ENCODE assay signal across 8 mouse cellular contexts in the genomic region with DNA sequence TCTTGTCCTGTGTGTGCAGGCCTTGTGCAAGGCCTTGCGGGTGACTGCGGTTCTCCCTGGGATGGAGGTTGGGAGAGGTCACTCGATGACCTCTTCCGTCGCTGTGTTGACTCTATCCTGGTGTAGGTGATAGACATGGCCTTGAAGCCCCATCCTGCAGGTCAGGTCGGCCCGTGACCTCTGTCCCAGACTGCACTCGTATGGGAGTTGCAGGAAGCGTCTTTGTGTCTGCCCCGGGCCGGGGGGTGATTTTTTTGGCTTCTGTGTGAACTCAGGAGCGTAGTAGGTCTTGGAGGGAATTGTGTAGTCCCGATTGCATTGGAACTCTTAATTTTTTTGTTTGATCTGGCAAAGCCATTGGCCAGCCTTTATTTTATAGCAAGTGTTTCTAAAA. TPM values are rescaled to one million over a fixed set of nuclear protein-coding genes. Genes with fewer than 3 reads are reported as not detected.
DNase-seq lines count a peak whose midpoint lies in the region; ATAC-seq and TF ChIP-seq lines count a peak whose summit lies in the region.

No protein-coding gene starts in this region.

- TF ChIP-seq POLR2A in liver, adult 2 months (IDR thresholded peaks at IDR 0.05; ENCODE audit: extremely low read depth, insufficient read depth, low read length): no peak
- no peak for TF ChIP-seq POLR2A in myocyte (IDR thresholded peaks at IDR 0.05; ENCODE audit: insufficient read length, low read depth)

- ATAC-seq in embryonic facial prominence, embryonic 11.5 days (replicated peaks; ENCODE audit: insufficient number of reproducible peaks, low FRiP score, low TSS enrichment, low read depth): no peak; the same call in 1 of the 2 replicates
- no peak for ATAC-seq in intestine, embryonic 14.5 days (replicated peaks; ENCODE audit: low FRiP score, low TSS enrichment, low read depth)

- H3K4me3 ChIP-seq in liver, adult 2 months (ENCODE audit: insufficient read depth, low read depth, low read length): peak overlapping the region; percentile 62
- peak overlapping the region; percentile 76 for H3K4me3 ChIP-seq in embryonic facial prominence, embryonic 11.5 days (ENCODE audit: low read depth, low read length)
- H3K4me3 ChIP-seq in intestine, embryonic 14.5 days (ENCODE audit: low read depth, low read length): peak overlapping the region; percentile 95
- peak overlapping the region; percentile 97 for H3K4me3 ChIP-seq in myocyte

- H3K4me1 ChIP-seq in liver, adult 2 months (ENCODE audit: control insufficient read depth, insufficient read depth, low read length): peaks cover 36% of the 10 kb centered on the region
- H3K4me1 ChIP-seq in embryonic facial prominence, embryonic 11.5 days (ENCODE audit: control insufficient read depth, insufficient read depth, low read length): no peaks in the 10 kb centered on the region; the same call in 1 of the 2 replicates
- peaks cover 30% of the 10 kb centered on the region for H3K4me1 ChIP-seq in intestine, embryonic 14.5 days (replicated peaks; ENCODE audit: control insufficient read depth, insufficient read depth, low read length)

- TF ChIP-seq CTCF in liver, adult 2 months (IDR thresholded peaks at IDR 0.05; ENCODE audit: low read depth, low read length): no peak

- peak; percentile 91 for DNase-seq in liver, adult 2 months (ENCODE audit: extremely low read depth, low read depth, low spot score)
- no peak for DNase-seq in liver
- no peak for DNase-seq in embryonic facial prominence, embryonic 11.5 days (ENCODE audit: low spot score)
- no peak for DNase-seq in intestine, embryonic 14.5 days (ENCODE audit: low spot score)
- no peak for DNase-seq in embryo, embryonic 11 days
- DNase-seq in adrenal gland, adult 2 months: no peak
- no peak for DNase-seq in spleen, postnatal 4 days (ENCODE audit: low spot score in 2 of 2)

- under 1% methylated on average over 13 of the region's 13 CpGs for WGBS in liver, adult 2 months
- 8% methylated on average over 13 of the region's 13 CpGs for WGBS in embryonic facial prominence, embryonic 11.5 days
- WGBS in intestine, embryonic 14.5 days: 6% methylated on average over 13 of the region's 13 CpGs

- H3ac ChIP-seq in myocyte (ENCODE audit: control insufficient read depth, insufficient read length): peak overlapping the region; percentile 31

- peak overlapping the region; percentile 65 for H3K4me2 ChIP-seq in embryonic facial prominence, embryonic 11.5 days (ENCODE audit: low read depth, low read length)
- peak overlapping the region; percentile 89 for H3K4me2 ChIP-seq in intestine, embryonic 14.5 days (ENCODE audit: low read length)
- H3K4me2 ChIP-seq in myocyte (ENCODE audit: low read depth): peak overlapping the region; percentile 91

- no peaks in the 10 kb centered on the region for H3K27me3 ChIP-seq in liver, adult 2 months (ENCODE audit: control insufficient read depth, insufficient read depth, low read length)
- H3K27me3 ChIP-seq in embryonic facial prominence, embryonic 11.5 days (ENCODE audit: control insufficient read depth, insufficient read depth, low read length): no peaks in the 10 kb centered on the region
- H3K27me3 ChIP-seq in intestine, embryonic 14.5 days (replicated peaks; ENCODE audit: control insufficient read depth, insufficient read depth, low read length): no peaks in the 10 kb centered on the region
- no peaks in the 10 kb centered on the region for H3K27me3 ChIP-seq in myocyte (ENCODE audit: control insufficient read depth, insufficient read depth, insufficient read length)

- H3K27ac ChIP-seq in liver, adult 2 months (replicated peaks; ENCODE audit: insufficient read depth, low read depth, low read length): peak overlapping the region; percentile 90
- H3K27ac ChIP-seq in embryonic facial prominence, embryonic 11.5 days (replicated peaks; ENCODE audit: low read depth, low read length): 0 out of 2 replicates have a peak overlapping the region, but pooled peaks have one; percentile 14
- H3K27ac ChIP-seq in intestine, embryonic 14.5 days (ENCODE audit: low read depth): peak overlapping the region; percentile 69; the same call in 1 of the 2 replicates

- peaks cover 24% of the 10 kb centered on the region for H3K79me2 ChIP-seq in liver, adult 2 months (ENCODE audit: control insufficient read depth, insufficient read depth, low read length)
- H3K79me2 ChIP-seq in myocyte (ENCODE audit: control insufficient read depth, insufficient read depth): peaks cover 55% of the 10 kb centered on the region

- no peaks in the 10 kb centered on the region for H3K36me3 ChIP-seq in liver, adult 2 months (ENCODE audit: control insufficient read depth, insufficient read depth, low read length)
- no peaks in the 10 kb centered on the region for H3K36me3 ChIP-seq in embryonic facial prominence, embryonic 11.5 days (replicated peaks; ENCODE audit: control insufficient read depth, insufficient read depth, low read depth, low read length)
- H3K36me3 ChIP-seq in intestine, embryonic 14.5 days (ENCODE audit: control insufficient read depth, insufficient read depth, low read length): no peaks in the 10 kb centered on the region
- H3K36me3 ChIP-seq in myocyte (ENCODE audit: control insufficient read depth, insufficient read depth): no peaks in the 10 kb centered on the region

- H3K9ac ChIP-seq in liver, adult 2 months (ENCODE audit: low read depth, low read length): peak overlapping the region; percentile 83
- peak overlapping the region; percentile 81 for H3K9ac ChIP-seq in embryonic facial prominence, embryonic 11.5 days (replicated peaks; ENCODE audit: low read length)
- H3K9ac ChIP-seq in intestine, embryonic 14.5 days (ENCODE audit: low read length): peak overlapping the region; percentile 77

- no peaks in the 10 kb centered on the region for H3K9me3 ChIP-seq in embryonic facial prominence, embryonic 11.5 days (replicated peaks; ENCODE audit: control insufficient read depth, low read length)
- no peaks in the 10 kb centered on the region for H3K9me3 ChIP-seq in intestine, embryonic 14.5 days (ENCODE audit: control insufficient read depth, low read length)

TF ChIP-seq in myocyte, 11 proteins besides CTCF, POLR2A, EP300 and RAD21:
- TF ChIP-seq E2F4 (IDR thresholded peaks at IDR 0.05; ENCODE audit: insufficient read depth): no peak
- no peak for TF ChIP-seq USF1 (IDR thresholded peaks at IDR 0.05; ENCODE audit: low read depth)
- no peak for TF ChIP-seq TCF12 (IDR thresholded peaks at IDR 0.05; ENCODE audit: insufficient read depth, poor library complexity, severe bottlenecking)
- TF ChIP-seq POLR2AphosphoS2 (IDR thresholded peaks at IDR 0.05; ENCODE audit: insufficient read length, low read depth): no peak
- no peak for TF ChIP-seq MYOD1 (IDR thresholded peaks at IDR 0.05; ENCODE audit: control insufficient read depth in 1 of 3, insufficient read length in 2 of 3, low read depth in 2 of 3)
- TF ChIP-seq MYOG (IDR thresholded peaks at IDR 0.05; ENCODE audit: control insufficient read depth in 1 of 3, insufficient read depth in 1 of 3, insufficient read length in 2 of 3, low read depth in 2 of 3): no peak
- TF ChIP-seq MAX (IDR thresholded peaks at IDR 0.05; ENCODE audit: low read depth): no peak
- TF ChIP-seq CEBPB (IDR thresholded peaks at IDR 0.05; ENCODE audit: insufficient read depth, poor library complexity, severe bottlenecking): no peak
- TF ChIP-seq TCF3 (IDR thresholded peaks at IDR 0.05; ENCODE audit: insufficient read length, low read depth): no peak
- TF ChIP-seq REST (IDR thresholded peaks at IDR 0.05; ENCODE audit: insufficient read depth, insufficient read length): no peak
- TF ChIP-seq SRF (IDR thresholded peaks at IDR 0.05; ENCODE audit: control insufficient read depth, insufficient read length, low read depth): no peak

RNA-seq across cellular contexts. Expression of a gene that starts 0.6 kb away (rescaled TPM):
- 227 and 309 TPM in 2 replicates for total RNA-seq in liver, adult 2 months (2014; rRNA removed)
- polyA plus RNA-seq in liver, adult 2 months (2012; rRNA removed): 584 and 608 TPM in 2 replicates
- 64.2 and 74.4 TPM in 2 replicates for polyA plus RNA-seq in embryonic facial prominence, embryonic 11.5 days (2014; fragmentation: Nextera tagmentation; extraction: Ambion mirVana)
- 104 and 124 TPM in 2 replicates for polyA plus RNA-seq in intestine, embryonic 14.5 days (2014; fragmentation: Nextera tagmentation; extraction: Ambion mirVana)
- polyA plus RNA-seq in myocyte (2012; fragmentation: generic; extraction: Trizol): 729 TPM
- 1,000 to 10,000 TPM; 1,081 to 1,299 TPM for total RNA-seq in adrenal gland, adult 2 months (2021)
- 1,236 and 1,342 TPM in 2 replicates for polyA plus RNA-seq in adrenal gland, adult 2 months (2012; rRNA removed)

RNA-seq across cellular contexts. Expression of a gene that starts 58.9 kb away (rescaled TPM):
- total RNA-seq in liver, adult 2 months (2014; rRNA removed): 0.09 and 0.13 TPM in 2 replicates
- polyA plus RNA-seq in liver, adult 2 months (2012; rRNA removed): 0.20 and 0.43 TPM in 2 replicates
- 0.86 and 1.4 TPM in 2 replicates for polyA plus RNA-seq in embryonic facial prominence, embryonic 11.5 days (2014; fragmentation: Nextera tagmentation; extraction: Ambion mirVana)
- polyA plus RNA-seq in intestine, embryonic 14.5 days (2014; fragmentation: Nextera tagmentation; extraction: Ambion mirVana): 1.3 and 1.7 TPM in 2 replicates
- polyA plus RNA-seq in myocyte (2012; fragmentation: generic; extraction: Trizol): 1.6 TPM
- total RNA-seq in adrenal gland, adult 2 months (2021): under 1 TPM; 0.37 to 0.79 TPM
- polyA plus RNA-seq in adrenal gland, adult 2 months (2012; rRNA removed): 1.7 TPM in 2 replicates

Comparison
In these comparisons a context has a peak if more than half of its experiments do, and no peak if none do; other contexts are left out.
1. H3K27ac ChIP-seq: peak in every context shown above with its lines; median percentile 90 in liver, adult 2 months; 69 in intestine, embryonic 14.5 days; 14 in embryonic facial prominence, embryonic 11.5 days.